Mouse (Mus musculus) liver, embryonic 15.5 days (tissue): ENCODE results near the gene Rgl1. TPM values are rescaled to one million over a fixed set of nuclear protein-coding genes. Genes with fewer than 3 reads are reported as not detected.

Experiments
- ATAC-seq: fragments of 200-750 bp; cut with Nextera tagmentation; 2 replicates; pipeline ENCODE4 v1.8.0; 2017; ENCODE audit warnings: moderate number of reproducible peaks, mild to moderate bottlenecking, moderate library complexity; ENCODE audit not compliant: insufficient read depth
- H3K27ac ChIP-seq: fragments of 300-500 bp; sonication (generic); replicated peaks from 2 replicates; pipeline ENCODE4 v1.5.1; 2015; ENCODE audit warnings: mild to moderate bottlenecking, inconsistent platforms
- H3K27me3 ChIP-seq: fragments of 300-500 bp; sonication (generic); 2 replicates; pipeline ENCODE4 v1.6.1; 2015; ENCODE audit warnings: mild to moderate bottlenecking, inconsistent platforms
- H3K36me3 ChIP-seq: fragments of 300-500 bp; sonication (generic); replicated peaks from 2 replicates; pipeline ENCODE4 v1.6.1; 2015; ENCODE audit warnings: moderate library complexity, mild to moderate bottlenecking, inconsistent platforms
- H3K4me1 ChIP-seq: fragments of 300-500 bp; sonication (generic); replicated peaks from 2 replicates; pipeline ENCODE4 v1.6.1; 2015; ENCODE audit warnings: inconsistent platforms
- H3K4me2 ChIP-seq: fragments of 300-500 bp; sonication (generic); 2 replicates; pipeline ENCODE4 v1.6.1; 2015; ENCODE audit warnings: moderate library complexity, mild to moderate bottlenecking, inconsistent platforms
- H3K4me3 ChIP-seq: fragments of 300-500 bp; sonication (generic); replicated peaks from 2 replicates; pipeline ENCODE4 v1.5.1; 2015; ENCODE audit warnings: mild to moderate bottlenecking, inconsistent platforms
- H3K9ac ChIP-seq: fragments of 300-500 bp; sonication (generic); 2 replicates; pipeline ENCODE4 v1.6.1; 2015; ENCODE audit warnings: moderate library complexity, mild to moderate bottlenecking, inconsistent platforms
- H3K9me3 ChIP-seq: fragments of 300-500 bp; sonication (generic); replicated peaks from 2 replicates; pipeline ENCODE4 v1.6.1; 2016; ENCODE audit warnings: inconsistent platforms
- WGBS: fragments of 180-500 bp; shearing (Covaris S2); methylation state at CpG from one replicate; pipeline ENCODE4 v1.1.7; 2015; ENCODE audit warnings: mixed read lengths; ENCODE audit not compliant: insufficient replicate concordance; 5-methylcytosine and 5-hydroxymethylcytosine counted together
- polyA plus RNA-seq: library from polyadenylated mRNA; unstranded; fragments of >200 nt; fragmentation: Nextera tagmentation; extraction: Ambion mirVana; gene quantifications from 2 replicates; pipeline ENCODE4 v1.2.1, GENCODE M21; 2015

The Rgl1 gene
- 13.0 and 13.1 TPM in 2 replicates for polyA plus RNA-seq

DNA sequence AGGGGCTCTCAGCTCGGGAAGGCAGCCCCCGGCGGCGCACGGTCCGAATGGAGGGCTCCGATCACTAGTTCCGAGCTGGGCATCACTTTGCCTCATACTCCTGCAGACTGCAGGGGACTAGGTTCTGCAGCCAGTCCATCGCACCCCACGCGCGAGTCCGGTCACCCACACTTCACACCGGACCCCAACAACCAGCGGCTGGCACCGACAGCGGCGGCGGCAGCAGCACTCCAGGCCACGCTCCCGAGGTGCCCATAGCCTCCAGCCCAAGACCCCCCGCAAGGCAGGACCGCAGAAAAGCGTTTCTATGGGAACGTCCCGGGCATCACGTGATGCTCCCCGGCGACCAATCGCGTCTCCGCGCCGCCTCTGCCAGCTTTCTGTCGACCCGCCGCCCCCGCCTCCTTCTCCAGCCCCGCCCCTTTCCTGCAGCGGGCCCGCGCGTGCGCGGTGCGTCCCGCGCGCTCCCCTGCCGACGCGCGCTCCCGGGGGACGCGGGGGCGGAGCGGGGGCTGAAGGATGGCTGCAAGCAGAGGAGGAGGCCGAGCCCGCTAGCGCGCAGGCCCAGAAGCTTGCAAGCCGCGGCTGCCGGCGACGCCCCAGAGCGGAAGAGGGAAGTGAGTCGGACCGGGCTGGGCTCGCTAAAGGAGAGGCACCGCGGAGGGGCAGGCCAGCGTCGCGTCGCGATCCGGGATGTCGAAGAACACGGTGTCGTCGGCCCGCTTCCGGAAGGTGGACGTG is at the start of gene Rgl1, which contains the start of gene Arpc5:
Rgl1 (minus strand) TSS at position 320 of the 741 bp plus-strand sequence.
Arpc5 (plus strand) TSS at position 511 of the 741 bp plus-strand sequence.
- peaks cover 20% of the 10 kb centered on the region for H3K36me3 ChIP-seq
- peaks cover 32% of the 10 kb centered on the region for H3K27me3 ChIP-seq
- H3K9ac ChIP-seq, result peak within 1 kb of the TSS; percentile 94
- H3K9me3 ChIP-seq, result no peaks in the 10 kb centered on the region
- peak within 1 kb of the TSS; percentile 96 for H3K4me2 ChIP-seq
- peak; percentile 98 for ATAC-seq
- peak within 1 kb of the TSS; percentile 82 for H3K4me3 ChIP-seq
- H3K4me1 ChIP-seq, result peaks cover 7% of the 10 kb centered on the region
- H3K27ac ChIP-seq, result peak within 1 kb of the TSS; percentile 87
- WGBS, result under 1% methylated on average over 86 of the region's 86 CpGs

- Histone ChIP-seq H3K36me3 (no peaks in the 10 kb centered on the region), H3K9ac (no peak overlapping the region), H3K4me3 (no peak overlapping the region), H3K4me1 (peaks cover 9% of the 10 kb centered on the region; the same call in 1 of the 2 replicates), H3K27ac (no peak overlapping the region), H3K4me2 (no peak overlapping the region), H3K9me3 (no peaks in the 10 kb centered on the region), H3K27me3 (no peaks in the 10 kb centered on the region)
- WGBS, result 51% methylated on average over 7 of the region's 7 CpGs
- ATAC-seq, result 0 out of 2 replicates have a peak, but pooled peaks have one; percentile 40
Measured at GRCm38 (mm10) chr1:152815265-152815701, 49.1 kb upstream of the Rgl1 start.

GRCm38 (mm10) chr1:152810533-152811439 is 44.6 kb upstream of the Rgl1 start:
- H3K9me3 ChIP-seq, result no peaks in the 10 kb centered on the region
- no peaks in the 10 kb centered on the region for H3K36me3 ChIP-seq
- peaks cover 8% of the 10 kb centered on the region; the same call in 1 of the 2 replicates for H3K4me1 ChIP-seq
- no peak overlapping the region for H3K4me3 ChIP-seq
- no peaks in the 10 kb centered on the region for H3K27me3 ChIP-seq
- WGBS, result 59% methylated on average over 13 of the region's 13 CpGs
- ATAC-seq, result no peak
- no peak overlapping the region for H3K27ac ChIP-seq
- H3K4me2 ChIP-seq, result no peak overlapping the region
- H3K9ac ChIP-seq, result no peak overlapping the region

DNA sequence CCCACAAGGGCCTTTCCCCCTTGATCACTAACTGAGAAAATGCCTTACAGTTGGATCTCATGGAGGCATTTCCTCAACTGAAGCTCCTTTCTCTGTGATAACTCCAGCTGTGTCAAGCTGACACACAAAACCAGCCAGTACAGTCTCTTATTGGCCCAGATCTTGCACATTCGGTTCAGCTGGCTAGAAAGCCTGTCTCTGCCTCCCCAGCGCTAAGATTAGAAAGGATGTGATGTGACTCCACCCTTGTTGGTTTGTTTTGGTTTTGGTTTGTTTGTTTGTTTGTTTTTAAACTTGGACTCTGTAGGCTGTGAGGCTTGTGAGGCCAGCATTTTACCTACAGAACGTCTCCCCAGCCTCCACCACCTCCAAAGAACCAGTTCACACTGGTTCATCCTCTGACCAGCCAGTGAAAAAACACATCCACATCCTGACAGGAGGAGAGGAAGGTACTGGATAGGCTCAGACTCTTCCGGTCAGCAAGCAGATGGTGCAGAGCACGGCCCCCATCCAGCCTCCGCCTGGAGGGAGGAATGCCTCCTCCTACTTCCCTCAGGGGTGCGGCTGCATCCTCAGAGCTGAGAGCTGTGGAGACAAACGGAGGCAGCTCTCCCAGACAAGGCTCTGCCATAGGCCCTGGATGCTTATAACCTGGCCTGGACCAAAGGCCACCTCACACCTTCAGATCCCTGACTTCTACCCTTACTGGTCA is 43.5 kb upstream of the Rgl1 start:
- H3K4me2 ChIP-seq, result peak overlapping the region; percentile 23; the same call in 1 of the 2 replicates
- H3K36me3 ChIP-seq, result no peaks in the 10 kb centered on the region
- 43% methylated on average over 8 of the region's 8 CpGs for WGBS
- H3K27ac ChIP-seq, result no peak overlapping the region
- H3K9ac ChIP-seq, result no peak overlapping the region
- no peaks in the 10 kb centered on the region for H3K27me3 ChIP-seq
- peaks cover 7% of the 10 kb centered on the region; the same call in 1 of the 2 replicates for H3K4me1 ChIP-seq
- no peak overlapping the region; the same call in 1 of the 2 replicates for H3K4me3 ChIP-seq
- H3K9me3 ChIP-seq, result no peaks in the 10 kb centered on the region
- no peak for ATAC-seq

- 53% methylated on average over 2 of the region's 2 CpGs for WGBS
- Histone ChIP-seq H3K9ac (no peak overlapping the region), H3K27me3 (no peaks in the 10 kb centered on the region), H3K36me3 (no peaks in the 10 kb centered on the region), H3K4me1 (peaks cover 7% of the 10 kb centered on the region; the same call in 1 of the 2 replicates), H3K4me3 (peak overlapping the region; percentile 44), H3K27ac (peak overlapping the region; percentile 68), H3K9me3 (no peaks in the 10 kb centered on the region), H3K4me2 (0 out of 2 replicates have a peak overlapping the region, but pooled peaks have one; percentile 11)
- ATAC-seq, result no peak
Measured at GRCm38 (mm10) chr1:152808392-152808680, 42.2 kb upstream of the Rgl1 start.

DNA sequence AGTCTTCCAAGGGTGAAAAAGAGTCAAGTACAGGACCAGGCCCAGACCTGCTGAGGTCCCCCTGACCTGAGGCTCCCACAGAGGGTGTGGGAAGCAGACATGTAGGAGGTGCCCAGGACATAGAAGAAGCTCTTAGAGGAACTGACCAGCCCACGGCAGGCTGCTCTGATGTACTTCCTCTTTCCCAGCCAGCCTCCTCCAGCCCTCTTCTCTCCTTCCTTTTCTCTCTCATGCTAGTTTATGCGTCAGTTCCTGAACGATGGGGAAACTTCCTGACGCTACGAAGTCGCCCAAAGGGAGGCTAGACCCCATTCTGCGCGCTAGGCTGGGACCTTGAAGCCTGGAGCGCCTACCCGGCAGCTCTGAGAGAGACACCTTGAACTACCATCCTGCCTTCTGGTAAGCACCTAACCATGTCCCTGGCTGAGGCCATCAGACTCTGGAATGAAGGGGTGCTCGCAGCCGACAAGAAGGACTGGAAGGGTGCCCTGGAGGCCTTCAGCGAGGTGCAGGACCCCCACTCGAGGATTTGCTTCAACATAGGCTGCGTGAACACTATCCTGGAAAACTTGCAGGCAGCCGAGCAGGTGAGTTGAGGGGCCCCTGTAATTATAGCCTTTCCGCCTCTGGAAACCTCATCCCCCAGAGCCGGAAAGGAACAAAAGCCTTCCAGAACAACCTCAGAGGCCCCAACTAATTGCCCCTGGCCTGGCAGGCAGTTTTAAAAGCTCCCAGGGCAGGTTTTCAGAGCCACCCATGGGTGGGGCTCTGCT is 41.7 kb upstream of the Rgl1 start:
- peak; percentile 42; the same call in 1 of the 2 replicates for ATAC-seq
- peaks cover 7% of the 10 kb centered on the region; the same call in 1 of the 2 replicates for H3K4me1 ChIP-seq
- WGBS, result 25% methylated on average over 18 of the region's 18 CpGs
- H3K4me3 ChIP-seq, result peak overlapping the region; percentile 44
- H3K27me3 ChIP-seq, result no peaks in the 10 kb centered on the region
- H3K36me3 ChIP-seq, result no peaks in the 10 kb centered on the region
- H3K4me2 ChIP-seq, result 0 out of 2 replicates have a peak overlapping the region, but pooled peaks have one; percentile 11
- H3K9me3 ChIP-seq, result no peaks in the 10 kb centered on the region
- no peak overlapping the region for H3K9ac ChIP-seq
- peak overlapping the region; percentile 68 for H3K27ac ChIP-seq

GRCm38 (mm10) chr1:152804907-152805306 is 38.8 kb upstream of the Rgl1 start:
- WGBS, result 40% methylated on average over 6 of the region's 6 CpGs
- Histone ChIP-seq H3K4me1 (peaks cover 7% of the 10 kb centered on the region; the same call in 1 of the 2 replicates), H3K4me2 (no peak overlapping the region), H3K4me3 (no peak overlapping the region), H3K27me3 (no peaks in the 10 kb centered on the region), H3K9ac (no peak overlapping the region), H3K36me3 (no peaks in the 10 kb centered on the region), H3K27ac (no peak overlapping the region), H3K9me3 (no peaks in the 10 kb centered on the region)
- no peak for ATAC-seq

DNA sequence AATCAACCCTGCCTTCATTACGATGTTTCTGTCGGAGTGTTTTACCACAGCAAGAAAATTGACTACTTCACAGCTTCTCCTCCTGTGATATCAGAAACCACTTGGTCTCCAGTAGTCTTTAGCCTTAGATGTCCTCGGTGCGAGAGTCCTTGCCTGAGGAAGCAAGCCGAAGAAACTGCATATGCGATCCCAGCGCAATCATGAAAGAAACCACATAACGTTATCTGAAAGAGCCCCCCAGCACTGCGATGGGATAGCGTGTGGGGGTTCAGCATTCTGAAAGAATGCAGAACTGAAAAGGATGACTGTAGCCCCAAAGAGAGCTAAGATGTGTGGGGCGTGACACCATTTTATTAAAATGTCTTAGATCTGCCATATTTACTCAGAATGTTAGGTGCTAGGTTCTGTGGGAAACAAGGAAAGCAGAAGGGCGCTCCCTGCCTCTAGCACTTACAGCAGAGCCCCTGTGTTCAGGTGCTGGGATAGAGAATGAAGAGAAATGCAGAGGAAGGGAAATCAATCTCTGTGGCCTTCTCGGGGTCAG is 34.6 kb upstream of the Rgl1 start:
- Histone ChIP-seq H3K36me3 (no peaks in the 10 kb centered on the region), H3K4me3 (no peak overlapping the region), H3K27me3 (no peaks in the 10 kb centered on the region), H3K9ac (no peak overlapping the region), H3K27ac (no peak overlapping the region), H3K4me2 (no peak overlapping the region), H3K4me1 (peaks cover 25% of the 10 kb centered on the region), H3K9me3 (no peaks in the 10 kb centered on the region)
- 62% methylated on average over 13 of the region's 13 CpGs for WGBS
- ATAC-seq, result no peak

GRCm38 (mm10) chr1:152799897-152800296 is 33.7 kb upstream of the Rgl1 start, which contains the start of gene Ncf2:
Gene Ncf2 (plus strand): TSS chr1:152800194.
- WGBS, result 12% methylated on average over 2 of the region's 2 CpGs
- no peaks in the 10 kb centered on the region for H3K27me3 ChIP-seq
- no peak within 1 kb of the TSS for H3K4me3 ChIP-seq
- H3K27ac ChIP-seq, result no peak within 1 kb of the TSS
- no peak within 1 kb of the TSS for H3K4me2 ChIP-seq
- no peak within 1 kb of the TSS for H3K9ac ChIP-seq
- peaks cover 29% of the 10 kb centered on the region for H3K4me1 ChIP-seq
- H3K9me3 ChIP-seq, result no peaks in the 10 kb centered on the region
- ATAC-seq, result no peak
- no peaks in the 10 kb centered on the region for H3K36me3 ChIP-seq

- peak; percentile 30; the same call in 1 of the 2 replicates for ATAC-seq
- WGBS, result 17% methylated on average over 9 of the region's 9 CpGs
Measured at GRCm38 (mm10) chr1:152798125-152798524, 32.0 kb upstream of the Rgl1 start.

More at GRCm38 (mm10) chr1:152798125-152798524, 32.0 kb upstream of the Rgl1 start:
- H3K4me1 ChIP-seq, result peaks cover 27% of the 10 kb centered on the region
- H3K27ac ChIP-seq, result 0 out of 2 replicates have a peak overlapping the region, but pooled peaks have one; percentile 6
- H3K4me3 ChIP-seq, result no peak overlapping the region
- no peaks in the 10 kb centered on the region for H3K36me3 ChIP-seq
- H3K4me2 ChIP-seq, result no peak overlapping the region
- no peaks in the 10 kb centered on the region for H3K9me3 ChIP-seq
- H3K9ac ChIP-seq, result no peak overlapping the region
- no peaks in the 10 kb centered on the region for H3K27me3 ChIP-seq
